Mouse (Mus musculus): ENCODE data around the gene Tbk1.

Gene Tbk1

DNA sequence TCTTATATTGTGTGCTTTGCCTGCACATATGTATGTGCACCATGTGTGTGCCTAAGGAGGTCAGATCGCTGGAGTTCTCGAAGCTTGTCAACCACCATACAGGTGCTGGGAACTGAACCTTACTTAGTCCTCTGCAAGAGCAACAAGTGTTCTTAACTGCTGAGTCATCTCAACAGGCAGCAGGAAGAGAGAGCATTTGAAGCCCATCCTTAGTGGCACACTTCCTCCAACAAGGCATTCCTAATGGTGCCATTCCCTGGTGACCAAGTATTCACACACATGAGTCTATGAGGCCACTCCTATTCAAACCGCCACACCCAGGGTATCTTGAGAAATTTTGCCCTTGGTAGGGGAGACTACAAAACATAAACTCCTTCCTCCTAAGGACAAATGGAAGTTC lies 44.4 kb downstream of the Tbk1 start:
- DNase-seq (ENCODE audit: low read depth, low spot score), result no peak

- DNase-seq (ENCODE audit: low read depth, low spot score), result no peak
Measured at GRCm38 (mm10) chr10:121534995-121535394, 51.6 kb downstream of the Tbk1 start.

GRCm38 (mm10) chr10:121533137-121533872 lies 53.3 kb downstream of the Tbk1 start:
- DNase-seq (ENCODE audit: low read depth, low spot score), result no peak

DNA sequence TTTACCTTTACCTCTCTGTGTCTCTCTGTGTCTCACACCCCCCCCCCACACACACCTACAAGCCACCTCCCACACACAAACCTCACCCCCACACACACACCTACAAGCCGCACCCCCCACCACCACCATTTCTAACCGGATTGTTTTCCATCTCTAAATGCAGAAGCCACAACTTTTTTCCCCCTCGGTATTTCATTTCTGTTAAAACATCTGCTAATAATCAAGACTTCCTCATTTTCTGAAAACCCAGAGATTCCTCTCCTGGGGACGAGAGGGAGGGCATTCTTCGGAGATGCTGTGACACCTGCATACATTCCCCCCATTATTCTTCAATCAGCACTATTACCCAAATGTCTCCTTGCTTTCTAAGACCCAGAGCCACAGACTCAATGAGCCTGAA lies 55.0 kb downstream of the Tbk1 start:
- DNase-seq (ENCODE audit: low read depth, low spot score), result no peak

DNA sequence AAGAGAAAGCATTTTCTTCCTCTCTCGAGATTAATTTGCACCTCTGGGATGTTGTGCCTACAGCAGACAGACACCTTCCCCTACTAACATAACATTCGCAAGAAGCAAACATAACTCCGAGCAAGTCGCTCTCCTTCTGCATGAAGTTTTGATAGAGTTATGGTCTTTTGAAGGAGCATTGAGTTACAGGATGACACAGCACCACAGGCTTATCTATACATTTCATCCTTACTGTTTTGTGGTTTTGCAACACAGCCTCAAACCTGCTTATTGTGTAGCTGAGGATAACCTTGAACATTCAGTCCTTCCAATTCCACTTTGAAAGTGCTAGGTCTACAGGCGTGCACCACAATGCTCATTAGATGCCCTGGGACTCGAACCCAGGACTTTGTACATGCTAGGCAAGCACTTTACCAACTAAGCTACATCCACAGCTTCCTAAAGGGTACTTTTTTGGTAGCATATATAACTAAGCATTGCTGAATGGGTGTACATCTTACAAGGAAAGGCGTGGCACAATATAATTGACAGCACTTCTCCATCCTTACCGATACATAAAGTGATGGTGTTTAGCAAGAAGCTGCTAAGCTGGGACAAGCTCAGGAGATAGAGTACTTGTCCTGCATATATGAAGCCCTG lies 56.1 kb downstream of the Tbk1 start:
- DNase-seq (ENCODE audit: low read depth, low spot score), result no peak

DNA sequence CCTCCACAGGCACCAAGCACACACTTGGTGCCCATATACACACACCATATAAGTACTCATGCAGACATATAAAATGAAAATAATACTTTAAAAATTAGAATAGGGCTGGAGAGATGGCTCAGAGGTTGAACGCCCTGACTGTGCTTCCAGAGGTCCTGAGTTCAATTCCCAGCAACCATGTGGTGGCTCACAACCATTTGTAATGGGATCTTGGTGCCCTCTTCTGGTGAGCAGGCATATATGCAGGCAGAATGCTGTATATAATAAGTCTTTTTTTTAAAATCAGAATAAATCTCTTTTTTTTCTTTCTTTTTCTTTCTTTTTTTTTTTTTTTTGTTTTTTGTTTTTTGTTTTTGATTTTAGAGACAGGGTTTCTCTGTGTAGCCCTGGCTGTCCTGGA lies 57.3 kb downstream of the Tbk1 start:
- DNase-seq (ENCODE audit: low read depth, low spot score), result no peak

DNA sequence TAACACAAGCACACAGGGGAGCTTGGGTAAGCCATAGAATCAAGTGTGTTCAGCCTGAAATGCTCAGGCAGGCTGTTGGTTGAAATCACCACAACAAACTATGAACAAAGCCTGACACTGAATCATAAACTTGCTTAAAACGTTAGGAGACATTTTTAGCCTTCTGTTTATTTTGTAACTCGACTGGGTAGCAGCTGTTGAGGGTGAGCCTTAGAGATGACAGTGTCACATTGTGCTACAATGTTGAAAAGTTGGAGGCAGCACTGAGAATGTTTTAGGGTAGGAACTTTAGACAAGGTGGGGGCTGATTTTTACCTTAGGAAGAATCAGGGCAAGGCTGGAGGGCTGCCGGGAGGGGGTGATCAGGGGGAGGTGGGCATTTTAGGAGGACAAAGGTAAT lies 58.1 kb downstream of the Tbk1 start:
- no peak for DNase-seq (ENCODE audit: low read depth, low spot score)

GRCm38 (mm10) chr10:121527114-121527513 lies 59.5 kb downstream of the Tbk1 start:
- no peak for DNase-seq (ENCODE audit: low read depth, low spot score)

DNA sequence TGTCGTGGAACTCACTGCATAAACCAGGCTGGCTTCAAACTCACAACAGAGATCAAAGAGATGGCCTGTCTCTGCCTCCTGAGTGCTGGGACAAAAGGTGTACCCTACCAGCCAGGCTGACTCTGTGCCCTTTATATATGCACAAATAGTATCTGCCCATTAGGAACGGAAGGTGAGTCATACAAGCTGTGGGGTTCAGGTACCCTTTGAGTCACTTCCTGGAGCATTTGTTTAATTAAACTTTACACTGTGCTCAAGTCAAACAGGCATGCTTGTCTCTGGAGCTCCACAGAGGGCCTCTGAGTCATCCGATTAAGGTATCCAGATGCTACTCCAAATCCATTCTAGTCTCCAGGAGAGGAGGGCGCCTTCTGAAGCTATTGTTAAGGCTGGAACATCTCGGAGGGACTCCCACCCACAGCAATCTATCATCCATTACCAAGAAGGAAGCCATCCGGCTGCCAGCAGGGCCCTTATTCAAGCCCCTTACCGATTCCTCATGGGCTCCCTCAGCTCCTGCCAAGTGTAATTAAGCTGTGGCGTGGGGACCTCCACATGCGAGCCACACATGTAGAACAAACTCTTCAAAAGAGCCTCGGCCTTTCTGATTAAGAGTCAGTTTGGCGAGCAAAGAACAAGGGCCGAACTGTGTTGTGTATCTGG lies 65.5 kb downstream of the Tbk1 start:
- no peak for DNase-seq (ENCODE audit: low read depth, low spot score)

DNA sequence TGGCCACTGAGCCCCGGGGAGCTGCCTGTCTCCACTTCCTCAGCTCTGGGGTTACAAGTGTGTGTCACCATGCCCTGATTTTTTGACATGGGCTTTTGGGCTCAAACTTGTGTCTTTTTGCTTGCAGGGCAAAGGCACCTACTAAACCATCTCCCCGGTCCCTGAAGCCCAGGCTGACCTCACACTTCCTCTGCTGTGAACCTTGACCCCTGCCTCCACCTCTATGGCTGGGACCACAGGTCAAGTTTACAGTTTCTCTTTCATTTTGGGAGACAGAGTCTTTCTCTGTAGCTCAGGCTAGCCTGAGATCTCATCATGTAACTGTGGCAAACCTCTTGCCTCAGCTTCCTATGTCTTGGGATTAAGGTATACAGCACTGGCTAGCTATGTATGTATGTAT lies 66.9 kb downstream of the Tbk1 start:
- no peak for DNase-seq (ENCODE audit: low read depth, low spot score)

GRCm38 (mm10) chr10:121516008-121516600 lies 70.5 kb downstream of the Tbk1 start:
- no peak for DNase-seq (ENCODE audit: low read depth, low spot score)

GRCm38 (mm10) chr10:121509751-121510643 lies 76.6 kb downstream of the Tbk1 start:
- no peak for DNase-seq (ENCODE audit: low read depth, low spot score)

DNA sequence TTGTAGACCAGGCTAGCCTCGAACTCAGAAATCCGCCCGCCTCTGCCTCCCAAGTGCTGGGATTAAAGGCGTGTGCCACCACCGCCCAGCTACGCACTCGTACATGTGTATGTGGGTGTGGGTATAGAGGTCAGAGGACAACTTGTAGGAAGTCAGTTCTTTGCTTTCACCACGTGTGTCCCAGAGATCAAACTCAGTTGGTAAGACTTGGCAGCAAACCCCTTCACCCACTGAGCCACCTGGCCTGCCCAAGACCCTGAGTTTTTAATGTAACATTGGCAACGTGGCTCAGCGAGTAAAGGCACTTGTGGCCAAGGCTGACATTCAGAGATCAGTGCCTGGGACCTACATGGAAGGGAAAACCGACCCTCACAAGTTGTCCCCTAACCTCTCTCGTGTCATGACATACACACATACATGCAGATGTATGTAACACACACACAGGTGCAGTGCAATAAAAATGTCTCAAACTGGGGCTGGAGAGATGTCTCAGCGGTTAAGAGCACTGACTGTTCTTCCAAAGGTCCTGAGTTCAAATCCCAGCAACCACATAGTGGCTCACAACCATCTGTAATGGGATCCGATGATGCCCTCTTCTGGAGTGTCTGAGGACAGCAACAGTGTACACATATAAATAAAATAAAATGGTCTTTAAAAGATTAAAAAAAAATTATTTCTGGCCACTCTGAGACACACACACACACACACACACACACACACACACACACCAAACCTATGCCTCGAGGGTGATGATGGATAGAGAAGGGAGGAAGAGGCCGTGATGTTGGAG lies 78.6 kb downstream of the Tbk1 start:
- no peak for DNase-seq (ENCODE audit: low read depth, low spot score)

DNA sequence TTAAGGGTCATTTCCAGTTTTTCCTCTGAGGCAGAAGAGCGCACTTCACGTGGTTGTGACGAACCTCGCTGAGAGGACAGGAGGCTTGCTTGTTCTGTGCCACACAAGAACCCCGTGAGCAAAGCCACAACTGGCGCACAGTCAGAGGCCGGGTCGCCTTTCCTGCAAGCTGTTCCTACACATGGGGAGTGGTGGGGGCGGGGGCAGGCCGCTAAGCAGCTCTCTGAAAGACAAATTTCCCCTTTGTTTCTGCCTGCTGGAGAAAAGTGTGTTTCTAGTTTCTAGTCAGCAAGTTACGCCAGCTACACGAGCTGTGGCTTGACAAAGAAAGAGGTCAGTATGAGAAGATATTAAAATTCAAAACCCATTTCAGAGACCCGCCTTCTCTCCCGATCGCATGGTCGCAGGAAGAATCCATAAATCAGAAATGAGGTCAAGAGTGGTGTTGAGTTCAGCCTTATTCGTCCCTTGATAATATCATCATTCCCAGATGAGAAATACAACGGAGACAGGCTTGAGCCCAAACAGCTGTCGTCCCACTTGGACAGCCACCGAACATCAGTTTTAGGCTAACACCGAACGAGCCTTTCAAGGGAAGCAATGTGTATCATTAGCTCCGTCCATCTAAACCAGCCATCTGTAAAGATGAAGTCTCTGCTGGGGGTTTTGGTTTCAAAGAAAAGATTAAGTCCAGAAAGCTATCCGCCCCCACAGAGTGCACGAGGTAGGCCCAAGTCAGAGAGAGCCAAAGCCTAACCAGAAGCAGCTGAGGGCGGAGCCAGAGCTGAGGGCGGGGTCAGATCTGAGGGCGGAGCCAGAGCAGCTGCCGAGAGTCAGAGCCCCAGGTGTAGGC lies 79.6 kb downstream of the Tbk1 start:
- DNase-seq (ENCODE audit: low read depth, low spot score), result no peak

DNA sequence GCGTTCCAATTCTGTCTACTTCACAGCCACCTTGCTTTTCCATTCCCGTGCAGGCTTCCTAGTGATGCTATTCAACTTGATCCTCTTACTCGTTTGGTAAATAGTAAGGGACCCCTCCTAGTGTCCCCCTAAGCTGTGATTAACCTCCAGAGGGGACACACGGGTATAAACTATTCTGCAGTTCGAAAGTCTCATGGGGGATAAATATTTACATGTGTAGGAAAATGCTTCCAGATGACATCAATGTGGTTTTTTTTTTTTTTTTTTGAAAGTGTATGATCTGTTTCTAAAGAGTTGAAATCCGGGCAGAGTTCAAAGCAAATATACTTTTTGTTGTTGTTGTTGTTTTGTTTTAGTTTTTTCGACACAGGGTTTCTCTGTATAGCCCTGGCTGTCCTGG lies 80.7 kb downstream of the Tbk1 start:
- DNase-seq (ENCODE audit: low read depth, low spot score), result no peak

DNA sequence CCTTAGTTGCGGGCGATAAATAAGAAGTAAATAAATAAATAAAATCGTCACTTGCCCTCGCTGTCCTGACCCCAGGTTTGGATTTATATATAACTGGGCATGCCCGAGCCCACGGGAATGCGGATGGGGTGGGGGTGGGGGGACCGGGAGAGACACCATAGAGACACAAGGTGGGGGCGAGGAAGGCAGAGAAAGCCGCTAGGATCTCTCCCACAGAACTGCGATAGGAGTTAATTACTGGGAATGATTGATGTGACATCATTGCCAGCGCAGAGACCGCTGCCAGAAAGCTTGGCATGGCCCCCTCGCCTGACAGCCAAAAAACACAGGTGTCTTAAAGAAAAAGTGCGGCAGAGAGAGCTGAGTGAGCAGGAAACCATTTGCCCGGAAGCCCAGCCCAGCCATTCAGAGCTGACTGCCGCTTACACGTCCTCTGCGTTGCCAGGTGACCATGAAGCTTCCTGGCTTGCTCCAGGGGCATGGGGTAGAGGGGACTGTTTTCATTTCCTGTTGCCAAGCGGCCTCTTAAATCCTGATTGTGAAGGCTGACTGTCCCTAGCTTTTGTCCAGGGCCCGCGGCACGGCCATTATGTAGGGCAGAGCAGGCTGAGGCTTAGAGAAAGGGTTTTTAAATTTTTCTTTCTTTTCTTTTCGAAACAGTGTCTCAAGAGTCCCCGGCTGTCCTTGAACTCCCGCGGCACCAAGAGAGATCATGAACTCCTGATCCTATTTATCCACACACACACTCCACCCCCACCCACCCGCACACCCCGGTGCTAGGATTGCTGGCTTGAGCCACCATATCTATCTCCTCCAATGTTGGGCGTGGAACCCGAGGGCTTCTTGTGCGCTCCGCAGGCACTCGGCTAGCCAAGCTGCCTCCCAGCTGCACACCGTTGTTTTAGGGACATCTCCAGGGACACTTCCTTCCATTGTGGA lies 81.3 kb downstream of the Tbk1 start:
- DNase-seq (ENCODE audit: low read depth, low spot score), result peak; percentile 78

DNA sequence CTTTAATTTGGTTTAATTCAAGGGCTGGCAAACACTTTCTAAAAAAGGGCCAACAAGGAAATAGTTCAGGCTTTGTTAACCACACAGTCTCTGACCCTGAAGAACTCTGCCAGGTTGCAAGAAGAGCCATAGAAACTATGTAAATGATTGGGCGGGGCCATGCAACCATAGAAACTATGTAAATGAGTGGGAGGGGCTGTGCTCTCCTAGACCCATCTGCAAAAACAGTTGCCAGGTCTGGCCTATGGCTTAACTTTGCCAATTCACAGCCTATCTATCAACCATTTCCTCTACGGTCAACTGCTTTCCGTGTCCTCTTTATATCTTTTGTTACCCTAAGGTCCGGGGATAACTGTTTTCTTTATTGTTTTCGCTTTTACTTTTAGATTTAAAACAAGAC lies 85.4 kb downstream of the Tbk1 start:
- no peak for DNase-seq (ENCODE audit: low read depth, low spot score)

DNA sequence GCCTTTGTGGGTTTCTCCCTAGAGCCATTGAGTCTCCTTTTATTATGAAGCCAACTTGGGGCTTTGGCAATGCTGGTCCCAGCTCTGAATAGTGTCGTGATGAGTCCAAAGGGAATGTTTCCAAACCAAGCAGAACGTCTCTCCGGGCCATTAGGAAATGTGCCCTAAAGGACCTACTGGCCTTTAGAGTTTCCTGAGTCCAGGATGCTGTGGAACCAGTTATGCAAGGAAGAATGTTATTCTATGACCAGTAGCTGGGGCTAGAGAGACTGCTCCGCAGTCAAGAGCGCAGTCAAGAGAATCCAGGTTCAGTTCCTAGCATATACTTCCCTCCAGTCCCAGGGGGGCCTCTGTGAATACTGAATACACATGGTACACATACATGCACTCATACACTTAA lies 86.6 kb downstream of the Tbk1 start:
- DNase-seq (ENCODE audit: low read depth, low spot score), result no peak

- no peak for DNase-seq (ENCODE audit: low read depth, low spot score)
Measured at GRCm38 (mm10) chr10:121499063-121499462, 87.5 kb downstream of the Tbk1 start.
